Mouse (Mus musculus) heart, embryonic 11.5 days (tissue): ENCODE measurements at regions not wholly inside any gene's neighbourhood (a gene's known extent, or its start where the extent isn't known, plus 50 kb on each side); places are given as distances from the start of the nearest gene placed in this dataset.
A peak's percentile ranks its signal among the peaks of the same experiment; 100 is the strongest.

Source experiments
- ATAC-seq: fragments of 200-750 bp; cut with Nextera tagmentation; replicated peaks from 2 replicates; pipeline ENCODE4 v1.8.0; 2017; ENCODE audit warnings: moderate library complexity; ENCODE audit not compliant: insufficient number of reproducible peaks, low FRiP score, low TSS enrichment
- H3K27ac ChIP-seq: fragments of 300-500 bp; sonication (generic); 2 replicates; pipeline ENCODE4 v1.5.1; 2014; ENCODE audit warnings: mild to moderate bottlenecking, low read depth, low read length
- H3K27me3 ChIP-seq: fragments of 300-500 bp; sonication (generic); 2 replicates; pipeline ENCODE4 v1.6.1; 2014; ENCODE audit warnings: mild to moderate bottlenecking, low read length, mixed read lengths; ENCODE audit not compliant: control insufficient read depth, insufficient read depth
- H3K36me3 ChIP-seq: fragments of 300-500 bp; sonication (generic); 2 replicates; pipeline ENCODE4 v1.6.1; 2014; ENCODE audit warnings: mild to moderate bottlenecking, low read length, moderate library complexity, mixed read lengths; ENCODE audit not compliant: control insufficient read depth, insufficient read depth
- H3K4me1 ChIP-seq: fragments of 300-500 bp; sonication (generic); 2 replicates; pipeline ENCODE4 v1.6.1; 2014; ENCODE audit warnings: low read length; ENCODE audit not compliant: control insufficient read depth, insufficient read depth
- H3K4me2 ChIP-seq: fragments of 300-500 bp; sonication (generic); 2 replicates; pipeline ENCODE4 v1.6.1; 2014; ENCODE audit warnings: mild to moderate bottlenecking, moderate library complexity
- H3K4me3 ChIP-seq: fragments of 300-500 bp; sonication (generic); 2 replicates; pipeline ENCODE4 v1.5.1; 2014; ENCODE audit warnings: low read depth, low read length
- H3K9ac ChIP-seq: fragments of 300-500 bp; sonication (generic); 2 replicates; pipeline ENCODE4 v1.6.1; 2014; ENCODE audit warnings: mild to moderate bottlenecking, low read depth, low read length, moderate library complexity
- H3K9me3 ChIP-seq: fragments of 300-500 bp; sonication (generic); replicated peaks from 2 replicates; pipeline ENCODE4 v1.6.1; 2016; ENCODE audit warnings: low read length; ENCODE audit not compliant: control insufficient read depth
- WGBS: fragments of 180-500 bp; shearing (Covaris S2); extraction: QIAGEN DNeasy Blood & Tissue Kit; methylation state at CpG from one replicate; pipeline ENCODE4 v1.1.7; 2014; ENCODE audit not compliant: insufficient replicate concordance; 5-methylcytosine and 5-hydroxymethylcytosine counted together

GRCm38 (mm10) chr1:92776353-92776752, 55.1 kb upstream of the Gpc1 start:
- no peak for ATAC-seq
- H3K4me3 ChIP-seq = no peak overlapping the region
- H3K4me1 ChIP-seq = peaks cover 44% of the 10 kb centered on the region
- H3K9ac ChIP-seq = no peak overlapping the region
- H3K27ac ChIP-seq = no peak overlapping the region
- WGBS = 73% methylated on average over 4 of the region's 4 CpGs
- H3K27me3 ChIP-seq = peaks cover 31% of the 10 kb centered on the region
- no peak overlapping the region for H3K4me2 ChIP-seq
- no peaks in the 10 kb centered on the region for H3K36me3 ChIP-seq
- no peaks in the 10 kb centered on the region for H3K9me3 ChIP-seq

- no peak overlapping the region for H3K4me3 ChIP-seq
- H3K27ac ChIP-seq = no peak overlapping the region
- H3K36me3 ChIP-seq = no peaks in the 10 kb centered on the region
- no peak for ATAC-seq
- 63% methylated on average over 3 of the region's 3 CpGs for WGBS
- H3K9ac ChIP-seq = no peak overlapping the region
- H3K4me1 ChIP-seq = peaks cover 46% of the 10 kb centered on the region
- H3K27me3 ChIP-seq = peaks cover 34% of the 10 kb centered on the region
- no peaks in the 10 kb centered on the region for H3K9me3 ChIP-seq
- no peak overlapping the region for H3K4me2 ChIP-seq
Measured at GRCm38 (mm10) chr1:92775908-92776307, 55.5 kb upstream of the Gpc1 start.

GRCm38 (mm10) chr1:92774743-92775692, 56.4 kb upstream of the Gpc1 start:
- 15% methylated on average over 16 of the region's 16 CpGs for WGBS
- Histone ChIP-seq H3K27me3 (peaks cover 37% of the 10 kb centered on the region), H3K9me3 (no peaks in the 10 kb centered on the region), H3K27ac (no peak overlapping the region), H3K9ac (peak overlapping the region; percentile 52; the same call in 1 of the 2 replicates), H3K4me1 (peaks cover 46% of the 10 kb centered on the region), H3K4me3 (peak overlapping the region; percentile 30), H3K4me2 (peak overlapping the region; percentile 59), H3K36me3 (no peaks in the 10 kb centered on the region)
- ATAC-seq = peak; percentile 60; the same call in 1 of the 2 replicates

GRCm38 (mm10) chr1:92774006-92774405, 57.4 kb upstream of the Gpc1 start:
- 50% methylated on average over 3 of the region's 3 CpGs for WGBS

GRCm38 (mm10) chr1:92772784-92773113, 58.7 kb upstream of the Gpc1 start:
- Histone ChIP-seq H3K9ac (no peak overlapping the region), H3K27ac (0 out of 2 replicates have a peak overlapping the region, but pooled peaks have one; percentile 29), H3K4me2 (peak overlapping the region; percentile 6), H3K36me3 (no peaks in the 10 kb centered on the region), H3K4me3 (no peak overlapping the region), H3K4me1 (peaks cover 46% of the 10 kb centered on the region), H3K9me3 (no peaks in the 10 kb centered on the region), H3K27me3 (peaks cover 46% of the 10 kb centered on the region)
- ATAC-seq = no peak
- 27% methylated on average over 10 of the region's 10 CpGs for WGBS

More at GRCm38 (mm10) chr1:92774006-92774405, 57.4 kb upstream of the Gpc1 start:
- peaks cover 46% of the 10 kb centered on the region for H3K4me1 ChIP-seq
- peak overlapping the region; percentile 59; the same call in 1 of the 2 replicates for H3K4me2 ChIP-seq
- H3K9me3 ChIP-seq = no peaks in the 10 kb centered on the region
- H3K27me3 ChIP-seq = peaks cover 41% of the 10 kb centered on the region
- H3K4me3 ChIP-seq = peak overlapping the region; percentile 30; the same call in 1 of the 2 replicates
- no peaks in the 10 kb centered on the region for H3K36me3 ChIP-seq
- no peak overlapping the region for H3K27ac ChIP-seq
- ATAC-seq = no peak
- H3K9ac ChIP-seq = no peak overlapping the region

- 30% methylated on average over 9 of the region's 9 CpGs for WGBS
- Histone ChIP-seq H3K4me2 (peak overlapping the region; percentile 6; the same call in 1 of the 2 replicates), H3K27me3 (peaks cover 48% of the 10 kb centered on the region), H3K9me3 (no peaks in the 10 kb centered on the region), H3K36me3 (no peaks in the 10 kb centered on the region), H3K4me3 (no peak overlapping the region), H3K9ac (no peak overlapping the region), H3K4me1 (peaks cover 46% of the 10 kb centered on the region), H3K27ac (0 out of 2 replicates have a peak overlapping the region, but pooled peaks have one; percentile 29)
- no peak for ATAC-seq
Measured at GRCm38 (mm10) chr1:92772101-92772783, 59.2 kb upstream of the Gpc1 start.

- H3K36me3 ChIP-seq = no peaks in the 10 kb centered on the region
- no peak overlapping the region for H3K4me2 ChIP-seq
- no peaks in the 10 kb centered on the region for H3K9me3 ChIP-seq
- no peak overlapping the region for H3K9ac ChIP-seq
- H3K27ac ChIP-seq = no peak overlapping the region
- 68% methylated on average over 7 of the region's 7 CpGs for WGBS
- peaks cover 58% of the 10 kb centered on the region for H3K27me3 ChIP-seq
- peaks cover 33% of the 10 kb centered on the region for H3K4me1 ChIP-seq
- ATAC-seq = no peak
- no peak overlapping the region for H3K4me3 ChIP-seq
Measured at GRCm38 (mm10) chr1:92769696-92770095, 61.7 kb upstream of the Gpc1 start.

GRCm38 (mm10) chr1:92769156-92769555, 62.3 kb upstream of the Gpc1 start:
- WGBS = 68% methylated on average over 4 of the region's 4 CpGs
- Histone ChIP-seq H3K4me3 (no peak overlapping the region), H3K27me3 (peaks cover 59% of the 10 kb centered on the region), H3K27ac (no peak overlapping the region), H3K9me3 (no peaks in the 10 kb centered on the region), H3K4me2 (no peak overlapping the region), H3K36me3 (no peaks in the 10 kb centered on the region), H3K9ac (no peak overlapping the region), H3K4me1 (peaks cover 28% of the 10 kb centered on the region)
- no peak for ATAC-seq
